13 mouse cellular contexts compared by ENCODE assay signal in the genomic region with DNA sequence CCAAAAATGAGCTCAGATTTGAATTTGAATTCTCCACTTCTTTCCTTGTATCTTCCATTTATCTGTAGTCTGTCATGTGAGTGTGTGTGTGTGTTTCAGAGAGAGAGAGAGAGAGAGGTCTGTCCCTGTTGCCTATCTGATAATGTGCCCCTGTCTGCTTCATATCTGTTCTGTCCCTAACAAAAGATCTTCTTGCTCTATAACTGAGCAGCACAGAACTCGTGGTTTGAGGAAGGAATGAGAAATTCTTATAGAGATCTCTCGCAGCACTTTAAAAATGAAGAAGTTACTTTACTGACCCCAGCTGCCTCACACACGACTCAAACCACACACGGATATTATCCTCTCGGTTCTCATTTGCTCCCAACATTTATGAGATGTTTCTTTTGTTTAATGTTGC.
"Had no signal": no experiment of that assay in that cellular context is flagged by ENCODE, and none has a peak within 500 bp of the region (broad histone marks: within the 10 kb centered on the region; RNA-seq: fewer than 3 reads in every experiment).

No protein-coding gene starts in this region.

- H3K9ac ChIP-seq: kidney, embryonic 15.5 days; limb, embryonic 13.5 days; midbrain, embryonic 15.5 days; neural tube, embryonic 12.5 days; stomach, embryonic 15.5 days had no signal

- ATAC-seq: intestine, embryonic 16.5 days; midbrain, embryonic 15.5 days had no signal

- DNase-seq: kidney, adult 2 months; kidney, postnatal 14 days; left cerebral cortex, postnatal 4 days; lung, adult 18-20 months; right cerebral cortex, postnatal 4 days; spleen, adult 18-20 months had no signal

- H3K9me3 ChIP-seq: kidney, embryonic 15.5 days; limb, embryonic 13.5 days; midbrain, embryonic 15.5 days; neural tube, embryonic 12.5 days; stomach, embryonic 15.5 days had no signal

- H3K4me3 ChIP-seq: kidney, embryonic 15.5 days; limb, embryonic 13.5 days; midbrain, embryonic 15.5 days; neural tube, embryonic 12.5 days; stomach, embryonic 15.5 days had no signal

- H3K36me3 ChIP-seq: kidney, embryonic 15.5 days; limb, embryonic 13.5 days; midbrain, embryonic 15.5 days; neural tube, embryonic 12.5 days; stomach, embryonic 15.5 days had no signal

- H3K27ac ChIP-seq: kidney, embryonic 15.5 days; limb, embryonic 13.5 days; midbrain, embryonic 15.5 days; neural tube, embryonic 12.5 days; stomach, embryonic 15.5 days had no signal

- H3K27me3 ChIP-seq: neural tube, embryonic 12.5 days; stomach, embryonic 15.5 days had no signal

- H3K4me2 ChIP-seq: kidney, embryonic 15.5 days; limb, embryonic 13.5 days; midbrain, embryonic 11.5 days; midbrain, embryonic 15.5 days; neural tube, embryonic 12.5 days; stomach, embryonic 15.5 days had no signal
